Mouse (Mus musculus) kidney, postnatal 25 days (tissue): ENCODE data around the gene Ptges3l.
A peak's percentile ranks its signal among the peaks of the same experiment; 100 is the strongest.

Experiments
- DNase-seq, 2 experiments: peaks; one replicate each; pipeline ENCODE4 v3.0.0; 2021; ENCODE audit warnings: mixed read lengths in 2 of 2

Gene Ptges3l

DNA sequence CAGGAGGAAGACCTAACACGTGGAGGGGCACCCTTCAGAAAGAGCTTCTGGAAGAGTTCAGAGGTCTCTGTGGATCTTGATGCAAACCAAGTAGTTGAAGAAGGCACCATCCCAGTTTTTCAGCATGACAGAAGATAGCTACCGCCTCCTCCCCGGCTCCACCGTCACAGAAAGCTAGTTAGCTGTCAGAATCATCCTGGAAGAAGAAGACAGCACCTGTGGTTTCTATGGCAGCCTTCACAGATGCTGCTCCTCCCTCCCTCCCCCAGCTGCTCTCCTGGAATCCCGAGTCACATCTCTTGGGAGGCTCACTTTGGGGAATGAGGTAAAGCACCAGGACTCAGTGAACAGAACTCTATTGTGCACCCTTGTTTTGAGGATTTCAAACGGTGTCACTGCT, 6.1 kb downstream of the Ptges3l start:
- no peak for DNase-seq

DNA sequence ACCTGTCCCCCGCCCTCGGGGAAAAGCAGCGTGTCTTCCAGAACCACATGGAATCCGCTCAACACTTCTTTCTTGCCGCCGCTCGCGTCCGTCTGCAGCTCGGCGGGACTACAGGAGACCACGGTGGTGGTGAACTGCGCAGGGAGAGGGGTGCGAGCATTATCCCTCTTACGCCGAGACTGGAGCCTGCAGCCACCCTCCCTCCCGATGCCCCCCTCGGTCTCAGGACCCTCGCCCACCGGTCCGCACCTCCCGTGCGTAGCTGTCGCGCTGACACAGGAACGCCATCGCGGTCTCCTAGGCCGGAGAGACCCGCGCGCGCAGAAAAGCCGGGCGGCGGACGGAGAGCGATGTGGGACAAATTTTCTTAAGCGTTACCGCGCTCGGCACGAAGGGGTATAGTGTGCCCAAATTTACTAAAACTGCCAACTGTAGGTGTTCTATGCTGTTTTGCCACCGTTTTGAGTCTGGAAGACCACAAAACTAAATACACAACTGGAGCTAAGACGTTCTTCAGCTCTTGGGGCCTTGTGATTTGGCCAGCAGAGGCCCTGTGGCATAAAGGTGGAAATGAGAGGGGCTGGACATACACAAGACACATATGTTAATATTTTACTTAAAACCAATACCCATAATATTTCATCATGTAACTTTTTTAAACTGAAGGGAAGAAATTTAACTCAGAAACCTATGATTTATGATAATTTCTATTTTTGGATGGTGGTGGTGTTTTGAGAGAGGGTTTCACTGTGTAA, 7.9 kb downstream of the Ptges3l start, which contains the start of gene Aarsd1:
Gene Aarsd1 (minus strand): TSS at position 515 of the 755 bp plus-strand sequence.
- DNase-seq, result peak; percentile 89 to 91

DNA sequence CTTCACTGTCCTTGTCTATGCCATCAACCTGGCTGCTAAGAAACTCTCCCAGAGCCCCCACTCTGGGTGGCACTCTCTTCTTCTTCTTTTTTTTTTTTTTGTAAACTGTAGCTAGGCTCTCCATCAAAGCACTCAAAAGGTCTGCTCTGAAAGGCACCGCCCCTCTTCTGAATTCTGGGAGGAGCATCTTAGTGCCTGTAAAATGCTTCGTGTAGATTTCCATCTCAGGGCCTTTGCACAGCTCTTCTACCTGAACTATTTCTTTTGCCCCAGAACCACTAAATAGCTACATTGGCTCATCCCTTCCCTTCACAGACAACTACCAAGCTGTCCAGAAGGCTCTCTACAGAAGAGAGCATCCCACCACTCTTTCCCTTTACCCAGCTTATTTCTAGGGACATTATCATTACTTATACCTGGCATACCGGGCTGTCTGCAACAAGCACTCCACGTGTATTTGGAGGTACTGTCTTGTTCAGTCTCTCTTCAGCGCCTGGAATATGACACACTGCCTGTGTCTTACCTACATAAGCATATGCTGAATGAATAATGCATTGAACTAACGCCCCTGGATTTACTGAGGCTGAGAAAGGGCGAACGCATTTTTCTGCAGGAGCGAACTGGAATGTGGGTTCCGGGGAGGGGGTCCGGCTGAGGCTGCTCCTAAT, 8.6 kb downstream of the Ptges3l start:
- DNase-seq, result no peak

DNA sequence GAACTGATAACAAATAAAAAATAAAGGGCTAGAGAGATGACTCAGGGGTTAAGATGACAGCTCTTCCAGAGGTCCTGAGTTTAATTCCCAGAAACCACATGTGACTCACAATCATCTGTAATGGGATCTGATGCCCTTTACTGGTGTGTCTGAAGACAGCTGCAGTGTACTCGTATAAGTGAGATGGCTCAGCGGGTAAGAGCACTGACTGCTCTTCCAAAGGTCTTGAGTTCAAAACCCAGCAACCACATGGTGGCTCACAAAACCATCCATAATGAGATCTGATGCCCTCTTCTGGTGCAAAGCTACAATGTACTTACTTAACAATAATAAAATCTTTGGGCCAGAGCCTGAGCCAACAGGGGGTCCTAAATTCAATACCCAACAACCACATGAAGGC, 9.8 kb downstream of the Ptges3l start:
- DNase-seq, result no peak

DNA sequence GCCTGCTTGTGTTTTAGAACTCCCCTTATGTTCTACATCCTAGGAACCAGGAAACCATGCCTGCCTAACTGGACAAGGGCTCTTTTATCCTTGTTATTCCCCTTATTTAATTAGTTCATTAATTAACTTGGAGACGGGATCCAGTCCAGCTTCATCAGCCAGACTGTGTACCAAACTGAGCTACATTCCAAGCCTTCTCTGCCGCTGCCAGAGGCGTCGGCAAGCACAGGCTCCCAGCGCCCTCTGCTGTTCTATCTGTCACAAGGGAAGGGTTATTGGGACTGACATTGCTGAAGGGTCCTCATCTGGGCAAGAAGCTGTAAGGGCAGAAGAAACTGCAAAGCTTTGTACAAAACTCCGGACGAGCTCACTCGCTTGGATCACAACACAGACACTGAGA, 30.0 kb downstream of the Ptges3l start:
- DNase-seq, result peak; percentile 89 to 90

DNA sequence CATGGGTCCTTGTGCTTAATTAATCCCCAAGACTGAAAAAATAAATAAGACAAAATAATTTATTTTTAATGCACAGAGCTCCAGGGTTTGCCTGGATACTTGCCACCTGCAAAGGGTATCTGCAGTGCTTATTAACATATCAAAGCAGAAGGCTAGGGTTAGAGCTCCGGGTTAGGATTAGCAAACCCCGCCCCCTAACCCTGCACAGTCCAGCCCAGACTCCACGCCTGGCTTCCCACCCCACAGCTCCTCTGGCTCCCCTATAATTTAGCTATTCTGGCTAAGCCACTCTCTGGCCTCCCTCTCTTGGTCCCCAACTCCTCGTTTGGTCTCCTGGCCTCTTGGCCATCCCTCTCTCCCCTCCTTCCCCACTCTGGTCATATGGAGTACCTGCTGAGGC, 43.3 kb downstream of the Ptges3l start:
- DNase-seq, result no peak

DNA sequence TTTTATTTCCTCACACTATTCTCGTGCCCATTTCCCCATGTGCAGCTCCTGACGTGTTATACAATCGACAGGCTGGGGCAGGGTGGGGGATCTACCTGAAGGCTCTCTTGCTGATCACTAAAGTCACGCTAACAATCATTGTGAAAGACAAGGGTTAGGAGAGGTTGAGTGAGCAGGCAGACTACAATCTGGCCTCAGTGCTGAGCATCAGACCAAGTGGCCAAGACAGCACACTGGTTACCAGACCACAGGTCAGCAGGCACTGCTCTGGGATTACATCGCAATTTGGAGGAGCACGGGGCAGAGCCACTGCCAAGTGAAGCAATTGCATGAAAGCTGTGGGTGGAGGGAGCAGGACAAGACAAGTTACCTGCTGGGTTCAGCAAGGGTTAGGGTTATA, 46.2 kb downstream of the Ptges3l start:
- peak; percentile 38 to 81 for DNase-seq

DNA sequence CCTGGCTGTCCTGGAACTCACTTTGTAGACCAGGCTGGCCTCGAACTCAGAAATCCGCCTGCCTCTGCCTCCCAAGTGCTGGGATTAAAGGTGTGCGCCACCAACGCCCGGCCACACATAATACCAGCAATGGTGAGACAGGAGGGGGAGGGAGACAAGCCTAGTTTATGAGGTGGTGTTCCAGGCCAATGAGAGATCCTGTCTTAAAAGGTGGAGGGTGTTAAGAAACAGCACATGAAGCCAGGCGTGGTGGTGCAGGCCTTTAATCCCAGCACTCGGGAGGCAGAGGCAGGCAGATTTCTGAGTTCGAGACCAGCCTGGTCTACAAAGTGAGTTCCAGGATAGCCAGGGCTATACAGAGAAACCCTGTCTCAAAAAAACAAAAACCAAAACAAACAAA, 46.9 kb downstream of the Ptges3l start:
- peak in 1 of 2 experiments; percentile 65 for DNase-seq

DNA sequence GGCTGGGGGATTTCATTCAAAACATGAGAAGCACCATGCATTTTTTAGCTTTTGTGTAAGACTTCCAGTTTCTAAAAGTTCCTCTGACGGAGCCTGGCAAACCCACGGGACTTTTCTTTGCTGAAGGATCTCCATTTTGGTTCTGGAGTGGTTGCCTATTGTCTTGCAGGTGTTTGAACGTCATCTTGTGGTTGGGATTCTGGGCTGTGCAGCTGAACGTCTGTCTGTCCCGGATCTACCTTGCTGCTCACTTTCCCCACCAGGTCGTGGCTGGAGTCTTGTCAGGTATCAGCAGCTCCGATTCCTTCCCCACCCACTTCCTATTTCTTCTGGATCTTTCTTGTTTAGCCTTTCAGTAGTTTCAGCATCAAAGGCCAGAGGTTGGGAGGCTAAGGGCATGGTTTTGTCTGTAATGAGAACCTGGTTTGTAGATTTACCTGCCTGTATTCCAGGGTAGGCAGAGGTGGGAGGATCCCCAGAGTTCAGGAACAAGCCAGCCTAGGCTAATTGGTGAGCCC, 50.7 kb downstream of the Ptges3l start:
- no peak for DNase-seq

DNA sequence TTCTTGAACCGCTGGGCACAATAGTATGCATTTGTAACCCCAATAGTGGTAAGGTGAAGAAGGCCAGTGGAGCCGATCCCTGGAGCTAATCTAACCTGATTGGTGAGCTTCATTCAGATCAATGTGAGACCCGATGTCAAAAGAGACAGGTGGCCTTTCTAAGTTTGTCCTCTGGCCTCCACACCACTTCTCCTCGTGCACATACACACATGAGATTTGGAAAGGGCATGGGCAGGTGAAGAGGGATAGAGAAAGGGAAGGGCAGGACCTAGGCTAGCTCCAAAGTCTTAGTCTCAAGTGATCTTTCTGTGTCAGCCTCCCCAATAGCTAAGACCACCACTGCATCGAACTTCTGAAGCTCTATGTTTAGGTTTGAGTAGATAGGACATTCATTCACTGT, 55.0 kb downstream of the Ptges3l start:
- DNase-seq, result peak in 1 of 2 experiments; percentile 19
